Mouse (Mus musculus) hindbrain, embryonic 13.5 days (tissue): ENCODE measurements around the gene Npepps. TPM values are rescaled to one million over a fixed set of nuclear protein-coding genes. Genes with fewer than 3 reads are reported as not detected.

Experiments
- ATAC-seq: fragments of 200-750 bp; cut with Nextera tagmentation; 2 replicates; pipeline ENCODE4 v1.8.0; 2017; ENCODE audit warnings: moderate TSS enrichment; ENCODE audit not compliant: low FRiP score
- H3K27ac ChIP-seq: fragments of 300-500 bp; sonication (generic); 2 replicates; pipeline ENCODE4 v1.5.1; 2015; ENCODE audit warnings: inconsistent platforms, mild to moderate bottlenecking, moderate library complexity
- H3K27me3 ChIP-seq: fragments of 300-500 bp; sonication (generic); 2 replicates; pipeline ENCODE4 v1.6.1; 2015; ENCODE audit warnings: mild to moderate bottlenecking, inconsistent platforms
- H3K36me3 ChIP-seq: fragments of 300-500 bp; sonication (generic); 2 replicates; pipeline ENCODE4 v1.6.1; 2015; ENCODE audit warnings: mild to moderate bottlenecking, inconsistent platforms
- H3K4me1 ChIP-seq: fragments of 300-500 bp; sonication (generic); replicated peaks from 2 replicates; pipeline ENCODE4 v1.6.1; 2015; ENCODE audit warnings: inconsistent platforms
- H3K4me2 ChIP-seq: fragments of 300-500 bp; sonication (generic); 2 replicates; pipeline ENCODE4 v1.6.1; 2015; ENCODE audit warnings: inconsistent platforms, mild to moderate bottlenecking, moderate library complexity
- H3K4me3 ChIP-seq: fragments of 300-500 bp; sonication (generic); 2 replicates; pipeline ENCODE4 v1.5.1; 2015; ENCODE audit warnings: mild to moderate bottlenecking, inconsistent platforms
- H3K9ac ChIP-seq: fragments of 300-500 bp; sonication (generic); 2 replicates; pipeline ENCODE4 v1.6.1; 2015; ENCODE audit warnings: mild to moderate bottlenecking, inconsistent platforms
- H3K9me3 ChIP-seq: fragments of 300-500 bp; sonication (generic); 2 replicates; pipeline ENCODE4 v1.6.1; 2016; ENCODE audit warnings: inconsistent platforms
- WGBS: fragments of 180-500 bp; shearing (Covaris S2); methylation state at CpG from one replicate; pipeline ENCODE4 v1.1.7; 2015; 5-methylcytosine and 5-hydroxymethylcytosine counted together
- polyA plus RNA-seq: library from polyadenylated mRNA; unstranded; fragments of >200 nt; fragmentation: Nextera tagmentation; extraction: Ambion mirVana; gene quantifications from 2 replicates; pipeline ENCODE4 v1.2.1, GENCODE M21; 2015

The Npepps gene
- polyA plus RNA-seq, 1 experiment from 2014 or later: 156 TPM

DNA sequence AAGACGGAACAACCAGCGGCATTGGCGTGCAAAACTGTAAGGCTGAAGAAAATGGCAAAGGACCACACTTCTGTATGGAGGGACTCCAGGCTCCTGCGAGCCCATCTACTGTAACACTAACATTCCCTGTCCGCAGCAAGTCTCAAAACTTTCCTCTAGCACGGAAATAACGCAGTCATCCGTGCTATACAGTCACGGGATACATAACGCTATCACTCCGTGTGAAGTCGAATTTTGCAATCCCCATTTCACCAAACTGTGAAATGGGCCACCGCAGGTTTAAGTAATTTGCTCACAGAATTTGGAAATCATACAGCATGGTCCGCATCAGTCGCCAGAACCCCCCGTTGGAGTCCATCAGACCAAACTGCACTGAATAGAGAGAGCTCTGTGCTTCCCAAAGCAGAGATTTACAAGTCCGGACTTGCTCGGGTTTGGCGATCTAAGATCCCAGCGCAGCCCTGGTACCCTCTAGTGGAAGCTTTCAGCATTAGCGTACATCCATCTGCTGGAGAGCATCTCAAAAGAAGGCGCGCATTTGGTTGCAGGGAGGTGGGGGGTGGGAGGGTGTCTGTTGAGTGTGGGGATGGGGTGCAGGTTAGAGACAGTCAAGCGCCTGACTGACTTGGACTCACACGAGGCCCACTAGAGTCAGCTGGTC, 29.6 kb upstream of the Npepps start:
- Histone ChIP-seq H3K9ac (peak overlapping the region; percentile 69), H3K4me1 (peaks cover 25% of the 10 kb centered on the region), H3K27me3 (peaks cover 8% of the 10 kb centered on the region; the same call in 1 of the 2 replicates), H3K4me3 (peak overlapping the region; percentile 39), H3K36me3 (no peaks in the 10 kb centered on the region), H3K4me2 (peak overlapping the region; percentile 65), H3K27ac (no peak overlapping the region), H3K9me3 (no peaks in the 10 kb centered on the region)
- under 1% methylated on average over 25 of the region's 25 CpGs for WGBS
- peak; percentile 75 for ATAC-seq

DNA sequence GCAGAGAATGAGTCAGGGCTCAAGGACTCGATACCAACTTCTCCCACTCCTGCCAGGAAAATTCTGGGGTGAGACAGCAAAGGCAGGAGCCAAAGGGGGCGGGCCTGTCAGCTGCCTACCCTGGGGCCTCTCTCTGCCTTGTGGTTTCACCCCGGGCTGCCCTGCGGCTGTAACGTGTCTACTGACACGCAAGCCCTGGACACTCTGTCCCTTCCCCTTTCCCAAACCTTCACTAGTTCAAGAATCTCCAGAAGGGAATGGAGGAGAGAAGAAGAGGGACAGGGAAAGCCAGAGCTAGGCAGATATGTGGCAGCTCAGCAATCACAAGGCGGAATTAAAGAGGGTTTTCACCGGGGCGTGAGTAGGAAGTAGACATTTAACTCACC, 29.0 kb upstream of the Npepps start:
- Histone ChIP-seq H3K27ac (no peak overlapping the region), H3K4me2 (peak overlapping the region; percentile 65), H3K4me3 (peak overlapping the region; percentile 39), H3K27me3 (peaks cover 8% of the 10 kb centered on the region; the same call in 1 of the 2 replicates), H3K4me1 (peaks cover 25% of the 10 kb centered on the region), H3K9me3 (no peaks in the 10 kb centered on the region), H3K9ac (peak overlapping the region; percentile 69), H3K36me3 (no peaks in the 10 kb centered on the region)
- ATAC-seq: no peak
- 7% methylated on average over 9 of the region's 9 CpGs for WGBS

DNA sequence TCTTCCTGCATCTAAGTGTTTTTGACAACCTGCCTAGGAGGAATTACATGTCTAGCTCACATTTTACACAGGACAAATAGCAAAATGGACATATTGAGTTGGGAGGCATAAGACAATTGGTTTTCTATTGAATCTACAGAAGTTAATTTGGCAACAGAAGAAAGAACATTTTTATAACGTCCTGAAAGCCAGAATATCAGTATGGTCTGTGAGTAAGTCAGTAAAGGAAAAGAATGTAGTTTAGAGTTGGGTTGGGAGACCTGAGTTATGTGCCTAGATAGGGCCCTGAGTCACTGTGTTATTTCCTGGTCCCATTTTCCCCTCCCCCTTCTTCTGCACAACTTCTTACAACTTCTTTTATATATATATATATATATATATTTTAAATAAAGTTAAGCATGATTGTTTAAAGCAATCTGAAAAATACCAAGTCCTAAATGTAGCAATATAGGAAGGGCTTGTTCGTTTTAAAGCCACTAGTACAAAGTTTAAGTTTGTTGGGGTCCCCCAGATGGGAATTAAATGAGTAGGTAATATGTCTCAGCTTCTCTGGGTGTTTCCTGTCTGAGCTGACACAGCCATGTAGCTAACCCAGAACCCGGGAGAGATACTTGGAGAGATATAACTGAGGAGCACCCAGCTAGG, 28.5 kb upstream of the Npepps start:
- no peak for ATAC-seq
- Histone ChIP-seq H3K36me3 (no peaks in the 10 kb centered on the region), H3K4me3 (peak overlapping the region; percentile 39), H3K4me1 (peaks cover 25% of the 10 kb centered on the region), H3K9ac (peak overlapping the region; percentile 69), H3K27ac (no peak overlapping the region), H3K4me2 (peak overlapping the region; percentile 65), H3K9me3 (no peaks in the 10 kb centered on the region), H3K27me3 (peaks cover 8% of the 10 kb centered on the region; the same call in 1 of the 2 replicates)
- 63% methylated on average over 3 of the region's 3 CpGs for WGBS

DNA sequence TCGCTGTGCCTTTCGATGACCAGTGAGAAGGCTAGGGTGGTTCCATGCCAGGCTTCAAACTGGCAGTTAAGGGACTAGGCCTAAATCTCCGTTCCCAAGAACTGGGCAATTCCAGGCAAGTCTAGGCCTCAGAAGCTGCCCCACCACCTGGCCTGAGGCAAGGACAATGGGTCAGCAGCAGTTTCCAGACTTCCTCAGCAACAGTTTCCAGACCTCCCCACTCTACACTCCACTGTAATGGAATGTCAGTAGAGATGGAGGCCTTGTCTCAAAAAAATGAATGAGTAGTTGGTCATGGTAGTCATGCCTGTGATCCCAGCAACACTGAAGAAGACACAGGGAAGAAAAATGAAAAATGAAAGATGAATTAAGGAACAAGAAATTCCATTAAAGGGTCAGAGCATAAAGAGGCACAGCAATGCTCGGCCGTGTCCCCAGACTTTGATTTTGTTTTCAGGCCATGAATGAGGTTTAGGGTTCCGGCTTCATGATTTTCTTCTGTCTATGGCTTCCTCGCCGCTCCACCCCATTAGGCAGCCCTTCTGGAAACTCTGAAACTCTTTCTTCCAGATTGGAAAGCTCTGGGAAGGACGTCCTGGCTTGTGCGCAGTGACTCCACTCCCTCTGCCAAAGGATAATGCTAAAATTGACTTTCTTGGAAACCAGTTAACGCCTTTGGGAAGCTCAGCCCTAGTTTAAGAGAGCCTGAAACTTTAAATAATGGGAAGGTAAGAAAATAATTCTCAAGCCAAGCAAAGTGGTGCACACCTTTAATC, 27.0 kb upstream of the Npepps start:
- Histone ChIP-seq H3K4me1 (peaks cover 25% of the 10 kb centered on the region), H3K9me3 (no peaks in the 10 kb centered on the region), H3K27ac (no peak overlapping the region), H3K4me3 (no peak overlapping the region), H3K36me3 (no peaks in the 10 kb centered on the region), H3K4me2 (no peak overlapping the region), H3K9ac (no peak overlapping the region), H3K27me3 (peaks cover 6% of the 10 kb centered on the region; the same call in 1 of the 2 replicates)
- ATAC-seq: no peak
- WGBS: 97% methylated on average over 11 of the region's 11 CpGs

DNA sequence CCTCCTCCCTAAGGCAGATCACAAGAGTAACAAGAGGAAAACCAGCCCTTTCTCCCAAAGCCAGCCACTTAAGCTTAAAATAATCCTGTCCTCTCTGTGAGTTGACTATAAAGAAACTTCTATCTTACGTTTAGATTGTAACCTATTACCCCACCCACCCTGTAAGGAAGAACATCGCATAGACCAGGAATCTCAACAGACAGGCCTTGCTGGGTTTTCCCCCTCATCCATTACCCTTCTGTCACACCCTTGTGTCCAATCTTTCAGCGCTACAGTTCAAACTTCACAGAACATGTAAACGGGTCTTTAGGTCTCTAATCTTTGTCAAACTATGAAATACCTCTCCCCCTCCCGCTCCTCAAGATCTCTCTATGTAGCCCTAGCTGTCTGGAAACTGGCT, 24.2 kb upstream of the Npepps start:
- Histone ChIP-seq H3K4me1 (peaks cover 5% of the 10 kb centered on the region), H3K4me3 (no peak overlapping the region), H3K4me2 (no peak overlapping the region), H3K36me3 (no peaks in the 10 kb centered on the region), H3K27ac (no peak overlapping the region), H3K9ac (no peak overlapping the region), H3K9me3 (no peaks in the 10 kb centered on the region), H3K27me3 (no peaks in the 10 kb centered on the region)
- WGBS: 86% methylated on average over 5 of the region's 5 CpGs
- ATAC-seq: no peak

DNA sequence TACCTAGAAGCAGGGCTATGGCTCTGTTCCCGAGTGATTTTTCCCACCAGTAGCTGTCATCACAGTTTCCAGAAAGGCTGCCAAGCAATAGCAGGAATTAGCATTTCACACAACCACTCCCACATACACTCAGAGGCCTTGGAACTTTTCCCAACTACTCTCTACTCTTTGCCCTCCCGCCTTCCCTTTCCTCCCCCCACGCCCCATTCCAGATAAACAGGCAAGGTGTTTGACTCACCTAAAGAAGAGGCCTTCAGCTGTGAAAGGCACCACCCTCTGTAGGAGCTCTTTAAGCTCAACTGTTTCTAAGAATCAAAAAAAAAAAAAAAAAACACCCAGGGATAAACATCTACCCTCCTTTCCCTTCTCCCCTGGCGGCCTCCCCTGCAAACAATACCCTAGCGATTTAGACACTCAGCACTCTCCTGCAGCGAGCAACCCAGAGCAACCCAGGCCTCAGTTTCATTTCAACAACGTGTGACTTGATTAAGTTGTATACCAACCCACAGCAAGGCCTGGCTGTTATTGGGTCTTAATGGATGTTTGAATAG, 21.9 kb upstream of the Npepps start:
- no peaks in the 10 kb centered on the region for H3K27me3 ChIP-seq
- H3K27ac ChIP-seq: peak overlapping the region; percentile 23; the same call in 1 of the 2 replicates
- H3K9me3 ChIP-seq: no peaks in the 10 kb centered on the region

DNA sequence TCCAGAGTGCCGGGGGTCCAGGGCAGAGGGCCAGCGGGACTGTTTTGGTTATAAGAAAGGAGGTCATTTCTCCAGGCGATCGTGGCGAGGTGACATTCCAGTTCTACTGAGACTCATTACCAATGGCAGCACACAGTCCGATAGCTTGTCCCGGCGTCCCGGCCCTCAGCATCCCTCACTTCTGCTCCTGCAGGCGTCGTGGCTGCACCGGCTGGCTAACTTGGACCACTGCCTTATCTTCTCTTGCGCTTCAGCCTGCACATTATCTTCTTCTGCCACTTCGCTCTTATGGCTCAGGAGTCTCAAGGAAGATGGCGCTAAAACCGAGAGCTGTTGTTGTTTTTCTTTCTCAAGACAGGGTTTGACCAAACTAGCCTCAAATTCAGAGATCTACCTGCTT, 21.0 kb upstream of the Npepps start:
- H3K4me3 ChIP-seq: no peak overlapping the region
- WGBS: 91% methylated on average over 16 of the region's 16 CpGs
- no peaks in the 10 kb centered on the region for H3K36me3 ChIP-seq
- H3K9me3 ChIP-seq: no peaks in the 10 kb centered on the region
- no peak overlapping the region for H3K9ac ChIP-seq
- no peak overlapping the region for H3K27ac ChIP-seq
- H3K4me1 ChIP-seq: no peaks in the 10 kb centered on the region; the same call in 1 of the 2 replicates
- no peaks in the 10 kb centered on the region for H3K27me3 ChIP-seq
- ATAC-seq: no peak
- H3K4me2 ChIP-seq: no peak overlapping the region

More for the DNA sequence above, 21.9 kb upstream of the Npepps start:
- Histone ChIP-seq H3K36me3 (no peaks in the 10 kb centered on the region), H3K4me3 (no peak overlapping the region), H3K9ac (no peak overlapping the region), H3K4me1 (no peaks in the 10 kb centered on the region; the same call in 1 of the 2 replicates), H3K4me2 (no peak overlapping the region)
- 42% methylated on average over 7 of the region's 7 CpGs for WGBS
- no peak for ATAC-seq

DNA sequence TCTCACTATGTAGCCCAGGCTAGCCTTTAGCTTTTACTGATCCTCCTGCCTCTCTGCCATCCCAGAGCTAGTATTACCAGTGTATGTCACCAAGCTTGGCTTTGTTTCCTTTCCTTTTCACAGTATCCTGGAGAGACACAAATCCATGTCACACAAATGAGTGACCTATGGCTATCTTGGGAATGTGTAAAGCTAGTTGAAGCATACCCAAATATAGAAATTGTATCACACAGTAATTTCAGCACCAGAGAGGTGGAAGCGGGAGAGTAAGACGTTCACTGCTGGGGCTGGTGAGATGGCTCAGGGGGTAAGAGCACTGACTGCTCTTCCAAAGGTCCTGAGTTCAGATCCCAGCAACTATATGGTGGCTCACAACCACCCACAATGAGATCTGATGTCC, 19.5 kb upstream of the Npepps start:
- no peaks in the 10 kb centered on the region for H3K9me3 ChIP-seq
- ATAC-seq: no peak
- WGBS: 88% methylated on average over 2 of the region's 2 CpGs

DNA sequence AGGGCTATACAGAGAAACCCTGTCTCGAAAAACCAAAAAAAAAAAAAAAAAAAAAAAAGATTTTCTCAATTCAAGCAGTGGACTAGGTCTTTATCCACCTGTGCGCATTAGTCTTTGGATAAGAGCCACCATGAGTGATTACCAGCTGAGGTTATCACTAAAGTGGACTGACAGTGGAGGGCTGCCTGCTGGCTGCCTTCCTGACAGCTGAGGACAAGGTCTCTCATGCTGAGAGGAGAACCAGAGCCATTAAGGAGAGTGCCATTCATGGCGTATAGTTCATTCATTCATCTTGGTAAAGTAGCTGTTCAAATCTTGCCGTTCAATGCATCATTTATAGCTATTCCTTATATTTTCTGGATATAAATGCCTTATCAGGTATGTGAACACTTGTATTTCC, 16.1 kb upstream of the Npepps start:
- Histone ChIP-seq H3K4me2 (no peak overlapping the region), H3K9ac (no peak overlapping the region), H3K36me3 (no peaks in the 10 kb centered on the region), H3K27me3 (no peaks in the 10 kb centered on the region), H3K27ac (no peak overlapping the region), H3K4me1 (no peaks in the 10 kb centered on the region), H3K4me3 (no peak overlapping the region), H3K9me3 (no peaks in the 10 kb centered on the region)
- no peak for ATAC-seq
- 95% methylated on average over 3 of the region's 4 CpGs for WGBS

More for the DNA sequence above, 19.5 kb upstream of the Npepps start:
- no peak overlapping the region for H3K4me2 ChIP-seq
- H3K4me1 ChIP-seq: no peaks in the 10 kb centered on the region; the same call in 1 of the 2 replicates
- no peak overlapping the region for H3K4me3 ChIP-seq
- H3K36me3 ChIP-seq: no peaks in the 10 kb centered on the region
- no peaks in the 10 kb centered on the region for H3K27me3 ChIP-seq
- H3K9ac ChIP-seq: no peak overlapping the region
- no peak overlapping the region for H3K27ac ChIP-seq

DNA sequence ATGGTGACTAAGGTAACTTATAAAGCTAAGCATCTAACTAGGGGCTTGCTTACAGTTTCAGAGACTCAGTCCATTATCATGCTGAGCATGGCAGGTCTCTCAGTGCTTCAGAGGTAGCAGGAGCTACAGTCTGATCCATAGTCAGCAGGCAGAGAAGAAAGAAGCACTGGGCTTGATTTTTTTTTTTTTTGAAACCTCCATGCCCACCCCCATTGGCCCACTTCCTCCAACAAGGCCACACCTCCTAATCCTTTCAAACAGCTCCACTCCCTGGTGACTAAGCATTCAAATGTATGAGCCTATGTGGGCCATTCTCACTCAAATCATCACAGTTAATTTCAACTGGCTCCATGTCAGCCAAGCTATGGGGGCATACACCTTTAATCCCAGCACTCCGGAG, 12.3 kb upstream of the Npepps start:
- Histone ChIP-seq H3K9me3 (no peaks in the 10 kb centered on the region), H3K27me3 (no peaks in the 10 kb centered on the region), H3K4me3 (no peak overlapping the region), H3K27ac (no peak overlapping the region), H3K36me3 (no peaks in the 10 kb centered on the region), H3K4me1 (peaks cover 6% of the 10 kb centered on the region), H3K9ac (no peak overlapping the region), H3K4me2 (no peak overlapping the region)
- no peak for ATAC-seq
- WGBS: 89% methylated on average over 1 of the region's 1 CpGs

DNA sequence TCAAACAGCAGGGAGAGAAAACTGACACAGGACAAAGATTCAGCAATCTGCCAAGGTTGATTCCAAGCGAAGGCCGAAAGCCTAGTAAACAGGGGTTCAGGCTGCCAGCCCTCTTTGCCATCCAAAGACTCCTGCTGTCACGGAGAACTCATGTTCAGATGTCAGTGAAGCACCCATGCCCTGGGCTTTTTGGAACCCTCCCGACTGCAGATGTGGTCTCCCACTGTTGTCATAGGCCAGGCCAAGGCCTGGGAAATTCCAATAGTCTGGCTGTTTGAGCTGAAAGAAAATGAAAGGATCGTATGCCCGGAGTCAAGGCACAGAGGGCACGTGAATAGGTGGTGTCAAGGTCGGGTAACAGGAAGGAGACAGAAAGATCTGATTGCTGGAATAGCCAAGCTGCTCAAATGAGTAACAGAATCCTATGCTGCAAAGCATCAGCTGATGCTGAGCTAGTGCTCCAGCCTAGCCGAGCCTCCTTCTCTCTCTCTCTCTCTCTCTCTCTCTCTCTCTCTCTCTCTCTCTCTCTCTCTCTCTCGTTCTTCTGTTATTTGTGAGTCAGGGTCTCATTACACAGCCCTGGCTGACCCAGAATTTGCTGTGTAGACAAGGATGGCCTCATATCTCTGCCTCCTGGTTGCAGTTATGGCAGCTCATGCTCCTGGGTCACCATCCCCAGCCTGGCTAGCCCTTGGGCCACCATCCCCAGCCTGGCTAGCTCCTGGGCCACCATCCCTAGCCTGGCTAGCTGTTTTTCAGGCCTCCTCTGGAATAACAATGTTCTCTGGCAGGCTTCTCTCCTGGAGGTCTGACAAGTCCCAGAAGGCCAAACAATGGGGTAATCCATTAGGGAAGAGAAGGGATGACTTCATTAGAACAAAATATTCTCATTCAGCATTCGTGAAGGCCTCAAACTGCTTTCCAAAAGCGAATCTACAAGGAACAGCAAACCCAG, 9.1 kb upstream of the Npepps start:
- ATAC-seq: no peak
- no peaks in the 10 kb centered on the region for H3K9me3 ChIP-seq
- no peaks in the 10 kb centered on the region for H3K27me3 ChIP-seq
- no peak overlapping the region for H3K4me3 ChIP-seq
- H3K36me3 ChIP-seq: no peaks in the 10 kb centered on the region
- H3K4me1 ChIP-seq: peaks cover 6% of the 10 kb centered on the region
- no peak overlapping the region for H3K4me2 ChIP-seq
- WGBS: 38% methylated on average over 12 of the region's 12 CpGs
- no peak overlapping the region for H3K27ac ChIP-seq
- H3K9ac ChIP-seq: peak overlapping the region; percentile 13; the same call in 1 of the 2 replicates
